Mouse (Mus musculus): ENCODE results near the gene 1700129C05Rik.

DNA sequence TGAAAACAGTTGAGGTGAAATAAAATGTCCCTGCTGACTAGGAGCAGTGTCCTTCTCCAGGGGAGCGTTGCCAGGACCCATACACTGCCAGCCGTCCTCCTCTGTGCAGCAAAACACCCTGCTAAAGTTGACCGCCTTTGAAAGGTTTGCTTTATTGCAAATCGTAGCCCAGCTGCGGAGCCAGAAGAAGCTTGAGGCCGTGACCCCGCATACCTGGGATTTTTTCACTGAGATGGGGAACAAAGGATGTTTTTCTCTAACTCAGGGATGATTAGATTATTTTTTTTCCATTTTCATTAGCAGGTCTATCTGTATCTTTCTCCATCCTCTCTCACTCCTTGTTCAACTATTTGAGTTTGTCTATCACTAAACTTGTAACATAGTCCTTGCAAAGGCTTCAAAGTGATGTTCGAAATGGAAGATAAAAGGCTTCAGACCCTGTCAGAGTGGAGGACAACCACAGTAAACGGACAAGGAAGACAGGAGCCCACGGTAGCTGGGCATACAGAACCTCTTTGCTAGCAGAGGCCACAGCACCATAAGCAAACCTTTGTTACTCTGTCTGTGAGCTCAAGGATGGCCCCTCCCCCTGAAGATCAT, 38.6 kb downstream of the 1700129C05Rik start:
- TF ChIP-seq CTCF (IDR thresholded peaks at IDR 0.05; ENCODE audit: control insufficient read depth, insufficient read depth, insufficient replicate concordance, low read depth, low read length) (no peak), POLR2A (IDR thresholded peaks at IDR 0.05; ENCODE audit: control insufficient read depth, low read depth, low read length) (no peak)

Measured in testis, adult 2 months (tissue).